Mouse (Mus musculus) ovary, adult 18-20 months (tissue): ENCODE measurements at regions not wholly inside any gene's neighbourhood (a gene's known extent, or its start where the extent isn't known, plus 50 kb on each side); places are given as distances from the start of the nearest gene placed in this dataset.

ENCODE experiments used
- DNase-seq: peaks from one replicate; pipeline ENCODE4 v3.0.0; 2022; ENCODE audit warnings: low spot score, mixed read lengths

DNA sequence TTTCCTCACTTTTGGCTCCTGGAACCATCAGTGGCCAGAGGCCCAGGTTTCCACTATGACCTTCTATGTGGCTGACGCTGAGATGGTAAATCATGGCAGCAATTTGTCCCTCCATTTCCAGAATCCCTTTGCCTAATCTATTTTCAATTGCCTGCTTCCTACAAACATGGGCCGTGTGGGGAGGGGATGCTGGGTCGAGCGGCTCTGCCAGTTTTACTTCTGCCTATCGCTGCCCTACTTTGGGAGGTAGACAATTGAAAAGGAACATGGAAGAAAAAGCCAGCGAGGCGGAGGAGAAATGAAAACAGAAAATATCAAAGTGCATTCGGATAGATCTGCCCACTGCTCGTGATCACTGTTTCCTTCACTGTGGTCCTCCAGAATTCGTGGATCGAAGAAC is 123.3 kb upstream of the Nrp1 start:
- no peak for DNase-seq

DNA sequence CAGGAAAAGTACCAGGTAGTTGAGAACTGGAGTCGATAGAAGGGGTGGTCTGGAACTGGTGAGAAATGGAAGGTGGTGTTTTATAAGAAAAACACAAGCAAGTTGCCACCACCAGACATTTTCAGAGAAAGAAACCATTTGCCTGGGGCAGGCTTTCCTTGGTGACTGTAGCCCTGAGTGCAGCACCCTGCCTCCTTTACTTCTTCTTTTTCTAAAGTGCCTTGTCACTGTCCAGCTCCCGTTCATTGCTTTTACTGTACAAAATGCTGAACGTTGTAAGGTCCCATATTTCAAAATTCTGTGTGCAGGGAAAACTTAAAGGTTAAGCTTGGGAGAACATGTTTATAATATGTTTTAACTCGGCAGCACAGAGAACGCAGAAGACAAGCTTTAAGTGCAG is 122.9 kb upstream of the Nrp1 start:
- no peak for DNase-seq

DNA sequence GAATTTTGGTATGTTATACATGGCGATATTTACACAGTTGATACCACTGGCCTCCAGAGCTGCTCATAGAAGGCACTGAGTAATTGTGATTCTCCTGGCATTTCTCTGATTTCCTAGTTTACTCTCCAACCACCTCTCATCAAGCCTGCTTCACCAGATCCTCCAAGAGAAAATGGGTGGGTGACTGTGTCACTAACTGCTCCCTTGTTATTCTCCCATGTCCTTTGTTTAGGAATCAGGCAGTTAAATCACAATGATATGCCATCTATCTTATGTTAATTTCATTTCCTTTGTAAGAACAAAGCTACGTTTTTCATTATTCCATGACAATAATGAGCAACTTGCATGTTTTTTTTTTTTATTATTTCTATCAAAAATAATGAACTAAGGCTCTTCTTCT is 122.3 kb upstream of the Nrp1 start:
- no peak for DNase-seq

DNA sequence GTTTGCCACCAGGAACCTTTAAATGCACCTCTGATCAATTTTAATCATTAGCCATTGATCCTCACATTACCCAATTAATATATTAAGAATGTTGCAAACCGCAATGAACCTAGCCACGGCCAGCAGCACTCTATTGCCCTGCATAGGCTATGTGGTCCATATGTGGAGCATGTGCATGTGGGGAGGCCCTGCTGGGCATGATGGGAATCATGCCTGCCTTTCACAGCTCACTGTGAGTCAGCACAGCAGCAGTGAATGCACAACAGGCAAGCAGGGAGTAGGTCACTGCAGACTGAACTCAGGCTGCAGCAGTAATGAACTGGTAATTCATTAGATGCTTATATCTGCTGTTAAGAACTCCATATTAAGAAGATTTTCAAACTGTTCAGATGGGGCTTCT is 119.5 kb upstream of the Nrp1 start:
- DNase-seq, result no peak

DNA sequence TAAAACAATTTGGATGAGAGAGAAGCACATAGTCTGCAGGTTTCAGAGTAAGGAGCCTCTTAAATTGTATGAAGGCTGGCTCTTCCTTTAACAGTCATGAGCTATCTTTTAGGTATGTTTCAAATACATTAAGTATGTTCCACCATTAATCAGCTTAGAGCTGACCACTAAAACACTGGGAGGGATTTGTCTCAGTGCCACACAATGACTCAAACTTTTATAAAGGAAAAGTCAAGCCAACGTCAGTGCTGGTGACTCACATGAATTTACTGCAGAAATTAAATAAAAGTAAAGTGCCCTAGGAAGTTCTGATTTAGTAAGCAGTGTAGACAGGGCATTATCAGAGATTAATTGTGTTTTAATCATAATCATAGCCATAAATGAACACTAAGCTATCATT is 118.6 kb upstream of the Nrp1 start:
- DNase-seq, result no peak

DNA sequence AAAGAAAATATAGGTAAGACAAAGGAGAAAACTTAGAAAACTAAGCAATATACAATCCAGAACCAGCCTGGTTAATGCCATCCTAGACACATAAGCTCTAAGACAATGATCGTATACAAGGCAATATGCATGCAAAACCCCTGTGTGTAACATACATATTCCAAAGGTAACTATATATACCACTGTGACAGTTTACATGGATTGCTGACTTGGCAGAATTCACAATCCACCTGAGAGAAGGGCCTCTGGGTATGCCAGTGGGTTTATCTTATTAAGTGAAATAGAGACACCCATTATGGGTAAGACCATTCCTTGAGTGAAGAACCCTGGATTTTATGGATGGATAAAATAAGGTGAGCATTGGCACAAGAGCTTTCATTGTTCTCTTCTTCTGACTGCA is 117.2 kb upstream of the Nrp1 start:
- DNase-seq, result no peak

DNA sequence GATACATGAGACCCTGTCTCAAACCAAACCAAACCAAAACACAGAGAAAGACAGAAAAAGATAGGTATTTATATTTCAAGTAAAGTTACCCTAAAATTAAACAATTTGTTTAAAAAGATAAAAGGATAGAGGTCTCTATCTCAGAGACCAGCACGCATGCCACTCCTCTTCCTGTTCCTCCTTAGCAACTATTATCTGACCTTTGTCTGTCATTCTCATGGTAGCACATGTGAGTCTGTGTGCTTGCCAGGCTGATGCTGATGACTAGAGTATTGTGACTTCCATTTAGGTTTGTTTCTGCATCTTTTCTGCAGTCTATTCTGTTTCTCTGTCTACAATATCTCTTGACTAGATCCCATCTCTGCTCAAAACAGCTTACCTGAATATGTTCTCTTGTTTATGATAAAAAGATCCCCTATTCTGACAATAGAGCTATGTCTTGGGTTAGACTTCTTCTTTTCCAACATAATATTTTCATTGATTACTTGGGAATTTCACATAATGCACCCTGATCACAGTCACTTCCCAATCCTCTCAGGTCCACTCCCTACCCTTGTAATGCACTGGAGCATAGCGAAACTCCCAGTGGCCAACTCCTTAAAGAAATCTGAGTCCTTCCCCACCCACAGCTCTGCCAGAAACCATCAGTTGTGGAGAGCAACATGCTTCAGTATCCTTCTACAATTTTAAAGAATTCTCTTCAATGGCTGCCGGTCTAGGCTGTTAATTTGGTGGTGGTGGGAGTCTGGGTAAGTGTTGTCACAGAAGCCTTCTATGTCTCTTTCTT is 115.7 kb upstream of the Nrp1 start:
- DNase-seq, result no peak

DNA sequence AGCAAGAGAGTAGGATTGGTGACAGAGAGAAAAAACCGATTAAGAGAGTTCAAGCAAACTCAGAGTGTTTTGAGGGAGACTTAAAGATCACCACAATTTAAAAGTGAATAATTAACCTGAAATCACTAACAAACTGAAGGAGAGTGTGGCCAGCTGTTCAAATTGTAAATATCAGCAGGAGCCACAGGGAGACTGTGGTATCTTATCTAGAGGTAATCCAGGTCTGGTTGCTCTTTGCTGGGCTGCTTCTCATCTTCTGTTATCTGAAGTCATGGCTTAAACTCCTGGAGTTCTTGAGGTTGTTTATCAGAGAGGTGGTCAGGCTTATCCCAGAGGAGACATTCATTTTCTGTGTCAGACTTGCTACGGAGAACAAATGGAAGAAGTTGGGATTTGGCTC is 106.7 kb upstream of the Nrp1 start:
- no peak for DNase-seq

DNA sequence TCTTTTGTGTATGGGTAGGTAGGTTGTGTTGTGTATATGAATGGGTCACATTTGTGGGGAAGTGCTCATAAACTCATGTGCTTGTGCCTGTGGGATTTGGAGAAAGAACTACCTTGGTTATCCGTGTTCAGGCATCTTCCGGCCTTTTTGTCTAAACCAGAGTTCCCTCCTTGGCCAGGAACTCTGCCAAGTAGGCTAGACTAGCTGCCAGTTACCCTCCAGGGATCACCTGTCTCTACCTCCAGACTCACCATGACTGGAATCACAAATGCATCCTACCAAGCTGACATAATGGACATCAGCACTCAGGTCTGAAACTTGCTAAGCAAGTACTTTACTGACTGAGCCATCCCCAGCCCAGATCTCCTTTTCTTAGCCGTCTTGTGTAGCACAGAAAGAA is 97.6 kb upstream of the Nrp1 start:
- DNase-seq, result no peak

DNA sequence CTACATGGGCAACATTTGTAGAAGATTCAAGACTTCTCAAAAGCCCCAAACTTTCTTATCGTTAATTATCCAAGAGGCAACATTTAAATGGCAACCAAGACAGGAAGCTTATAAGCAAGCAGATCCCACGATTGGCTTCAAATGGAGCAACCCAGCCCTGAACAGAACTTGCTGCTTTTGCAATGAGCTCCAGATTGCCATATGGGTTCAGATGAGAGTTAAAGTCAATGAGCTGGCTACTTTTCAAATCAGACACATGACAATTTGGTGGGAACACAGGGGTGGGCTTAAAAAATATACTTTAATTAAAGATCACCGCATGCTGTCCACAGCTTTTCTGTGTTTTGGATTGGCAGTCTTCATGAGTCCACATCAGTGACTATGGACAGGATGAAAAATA is 97.0 kb upstream of the Nrp1 start:
- DNase-seq, result no peak

DNA sequence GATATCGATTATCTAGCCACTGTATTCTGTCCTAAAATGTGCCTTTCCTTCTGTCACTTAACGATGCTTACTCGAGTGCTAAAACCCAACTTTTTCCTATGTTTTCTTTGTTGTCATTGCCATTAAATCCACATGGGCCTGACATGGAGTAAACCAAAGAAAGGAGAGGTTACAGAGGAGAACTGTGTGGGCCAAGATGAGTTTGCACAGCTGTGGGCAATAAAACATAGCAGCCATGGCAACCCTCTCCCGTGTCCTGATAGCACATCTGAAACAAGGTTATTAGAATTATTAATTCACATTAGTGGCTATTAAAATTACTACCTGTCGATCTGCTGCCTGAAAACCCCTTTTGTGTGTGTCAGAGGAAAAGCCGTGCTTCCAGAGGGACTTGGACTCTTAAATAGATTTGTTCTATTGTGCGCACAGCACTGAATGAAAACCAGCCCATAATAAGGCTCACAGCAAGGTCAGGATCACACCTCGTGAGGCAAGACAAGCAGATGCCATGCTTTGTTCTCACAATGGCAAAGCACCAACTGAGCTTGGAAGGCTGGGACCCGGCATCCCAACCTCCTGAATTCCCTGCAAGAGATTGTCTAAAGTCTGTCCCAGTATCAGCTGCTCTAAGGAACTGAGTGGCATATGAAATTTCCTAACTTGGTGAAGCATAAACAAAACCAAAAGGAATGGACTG is 95.0 kb upstream of the Nrp1 start:
- no peak for DNase-seq

DNA sequence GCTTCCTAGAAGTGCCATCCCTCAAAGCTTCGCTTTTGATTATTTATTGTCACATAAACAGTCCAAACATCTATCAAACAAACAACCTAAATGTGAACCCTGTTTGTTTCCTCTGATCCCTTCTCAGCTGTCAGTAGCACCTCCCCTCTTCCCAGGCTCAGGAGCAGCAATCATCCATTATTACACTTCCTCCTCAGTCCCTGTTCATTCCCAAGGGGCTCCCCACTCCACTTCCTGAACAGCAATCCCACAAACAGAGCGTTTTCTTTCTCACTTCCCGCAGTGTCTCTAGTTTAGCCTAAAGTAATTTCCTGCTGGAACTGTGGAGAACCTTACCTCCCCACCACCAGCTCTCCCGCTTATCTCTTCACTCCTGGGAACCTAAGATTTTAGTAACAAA is 91.1 kb upstream of the Nrp1 start:
- no peak for DNase-seq

DNA sequence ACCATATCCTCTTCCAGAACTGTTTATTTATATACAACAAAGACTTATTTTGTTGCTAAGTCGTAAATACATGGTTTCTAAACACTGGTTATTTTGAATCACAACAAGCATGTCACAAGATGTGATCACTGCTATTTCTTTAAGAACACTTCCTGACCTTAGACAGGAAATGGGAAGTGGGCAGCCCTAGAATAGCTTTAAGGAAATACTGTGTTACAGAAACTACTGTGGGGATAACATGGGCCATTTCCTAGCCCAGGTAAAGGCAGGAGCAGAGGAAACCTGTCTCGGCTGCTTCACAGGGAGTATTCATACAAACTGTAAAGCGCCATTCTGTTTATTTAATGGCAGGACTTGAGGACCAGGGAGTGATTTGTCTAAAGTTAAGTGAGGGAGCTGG is 90.4 kb upstream of the Nrp1 start:
- no peak for DNase-seq

DNA sequence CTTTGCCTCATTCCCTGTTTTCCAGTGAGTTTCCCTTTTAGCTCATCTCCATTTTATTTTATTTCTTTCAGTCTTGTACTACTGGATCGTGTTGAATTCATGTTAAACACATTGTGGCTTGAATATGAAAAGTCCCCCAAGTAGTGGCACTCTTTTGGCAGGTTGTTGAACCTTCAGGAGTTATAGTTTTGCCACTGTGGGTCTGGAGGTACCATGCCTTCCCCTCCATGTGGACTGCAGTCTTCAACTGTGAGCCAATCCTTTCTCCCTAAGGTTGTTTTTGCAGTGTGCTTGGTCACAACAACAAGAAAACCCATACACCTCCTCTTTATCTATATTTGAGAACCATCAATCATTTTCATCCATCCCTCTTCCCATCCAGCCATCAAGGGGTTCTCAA is 88.9 kb upstream of the Nrp1 start:
- DNase-seq, result no peak

DNA sequence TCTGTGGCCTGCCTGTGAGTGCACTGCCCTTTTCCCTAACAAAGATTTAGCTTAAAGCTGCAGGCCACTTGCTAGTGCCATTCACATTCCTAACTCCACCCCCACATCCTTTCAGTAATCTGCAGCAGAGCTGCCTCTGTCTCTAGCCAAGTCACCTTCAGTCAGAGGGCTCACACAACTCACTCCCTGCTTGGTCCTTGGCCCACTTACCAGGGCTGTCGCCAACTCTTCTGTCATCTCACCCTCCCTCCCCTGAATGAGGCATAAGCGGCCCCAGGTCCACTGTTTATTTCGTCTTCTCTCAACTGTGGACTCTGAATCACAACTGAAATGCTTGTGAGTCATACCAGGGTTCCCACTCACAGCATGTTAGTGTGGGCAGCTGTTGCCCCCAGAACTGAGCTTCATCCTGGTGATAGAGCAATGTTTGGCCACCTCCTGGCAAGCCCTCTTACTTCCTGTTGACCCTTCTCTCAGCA is 85.5 kb upstream of the Nrp1 start:
- peak; percentile 38 for DNase-seq

DNA sequence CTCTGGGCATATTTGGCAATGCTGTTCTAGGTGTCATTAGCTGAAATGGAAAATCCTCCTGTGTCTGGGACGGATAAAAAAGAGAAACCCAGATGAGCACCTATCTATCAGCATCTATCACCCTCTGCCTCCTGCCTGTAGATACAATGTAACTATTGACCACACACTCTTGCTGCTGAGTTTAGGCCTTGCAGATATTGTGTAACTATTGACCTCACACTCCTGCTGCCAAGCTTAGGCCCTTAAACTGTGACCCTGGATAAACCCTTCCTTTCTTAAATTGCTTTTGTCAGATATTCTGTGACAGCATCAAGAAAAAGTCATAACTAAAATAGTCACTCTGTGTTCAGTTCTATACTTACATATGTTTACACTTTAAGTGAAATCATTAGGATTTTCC is 81.9 kb upstream of the Nrp1 start:
- no peak for DNase-seq

DNA sequence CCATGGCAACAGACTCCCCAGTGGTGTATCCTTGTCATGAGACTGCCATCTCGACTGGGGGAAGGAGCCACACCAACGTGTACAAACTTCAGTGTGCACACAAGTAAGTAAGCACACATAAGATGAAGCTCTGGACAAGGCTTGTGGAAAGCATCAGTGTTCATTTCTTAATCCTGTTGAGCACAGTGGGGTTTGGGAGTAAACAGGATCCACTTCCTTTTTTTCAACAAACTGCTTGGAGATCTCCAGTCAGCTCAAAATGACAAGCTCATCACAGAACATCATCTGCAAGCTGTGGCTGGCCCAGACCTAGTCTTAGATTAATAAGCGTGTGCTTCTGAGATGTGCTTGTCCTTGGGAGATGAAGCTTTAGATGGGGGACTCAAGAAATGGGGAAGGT is 75.6 kb upstream of the Nrp1 start:
- no peak for DNase-seq

DNA sequence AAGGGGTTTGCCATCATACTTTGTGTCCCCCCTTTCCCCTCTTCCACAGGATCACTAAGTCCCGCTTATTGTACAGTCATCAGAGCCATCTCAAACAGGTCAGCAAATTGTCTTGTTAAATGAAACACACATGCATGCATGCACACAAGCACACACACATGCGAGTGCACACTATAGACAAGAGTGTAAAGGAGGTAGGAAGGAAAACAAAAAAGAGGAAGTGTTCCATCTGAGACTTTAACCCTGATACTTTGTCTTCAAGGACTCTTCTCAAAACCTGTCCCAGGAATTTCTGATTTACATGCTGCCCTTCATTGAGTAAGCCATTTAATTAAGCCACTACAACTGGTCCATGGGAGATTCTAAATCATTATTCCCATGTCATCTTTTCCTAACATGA is 75.0 kb upstream of the Nrp1 start:
- no peak for DNase-seq

DNA sequence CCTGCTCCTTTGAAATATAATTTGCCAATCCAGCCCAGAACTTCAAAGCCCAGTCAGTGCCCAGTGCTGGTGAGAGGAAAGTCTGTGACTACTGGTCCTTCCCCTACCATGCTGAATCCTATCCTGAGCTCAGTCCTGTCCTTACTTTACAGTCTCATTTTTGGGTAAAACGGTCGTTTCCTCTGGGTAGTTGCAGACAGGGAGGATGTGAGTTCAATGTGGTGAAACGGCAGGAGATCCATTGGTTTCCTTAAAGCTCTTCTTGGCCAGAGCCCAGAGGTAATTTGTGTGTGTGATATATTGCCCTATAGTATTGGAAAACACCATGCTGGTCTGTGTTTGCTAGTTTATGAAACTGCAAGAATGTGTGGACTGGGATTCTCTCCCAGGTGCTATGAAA is 73.6 kb upstream of the Nrp1 start:
- no peak for DNase-seq

DNA sequence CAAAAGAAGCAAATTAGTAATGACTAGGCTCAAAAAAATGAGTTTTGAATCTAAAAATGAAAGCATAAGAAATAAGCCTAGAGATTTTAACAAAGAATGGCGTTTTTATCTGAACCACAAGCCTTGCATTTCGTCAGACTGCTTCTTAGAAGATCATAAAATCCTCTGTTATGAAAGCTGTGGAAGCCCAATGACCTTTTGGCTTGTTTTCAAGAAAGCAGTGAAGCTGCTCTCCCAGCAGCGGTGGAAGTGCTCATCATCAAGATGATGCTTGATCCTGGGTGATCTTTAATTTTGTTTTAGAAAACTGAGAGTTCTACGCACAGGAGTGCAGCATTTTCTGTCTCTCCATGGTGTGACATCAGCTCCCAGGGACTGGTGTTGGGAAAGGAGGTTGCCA is 68.3 kb upstream of the Nrp1 start:
- DNase-seq, result no peak

DNA sequence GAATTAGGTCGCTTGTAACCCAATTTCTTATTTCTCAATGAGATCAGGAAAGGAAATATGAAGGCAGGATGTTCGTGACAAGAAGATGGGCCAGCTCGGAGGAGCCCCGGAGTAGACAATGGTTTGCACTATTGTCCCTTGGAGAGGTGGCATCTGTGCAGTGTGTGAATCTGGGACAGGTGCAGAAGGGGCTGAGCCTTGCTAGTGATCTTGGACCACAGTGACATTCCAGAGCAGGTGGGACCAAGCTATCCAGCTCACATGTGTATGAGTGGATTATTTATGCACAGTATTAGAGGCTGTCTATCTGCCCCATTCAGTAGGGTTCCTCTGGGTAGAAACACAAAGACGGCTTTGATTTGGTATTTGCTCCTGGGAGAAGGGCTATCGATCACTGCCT is 66.0 kb upstream of the Nrp1 start:
- DNase-seq, result no peak

DNA sequence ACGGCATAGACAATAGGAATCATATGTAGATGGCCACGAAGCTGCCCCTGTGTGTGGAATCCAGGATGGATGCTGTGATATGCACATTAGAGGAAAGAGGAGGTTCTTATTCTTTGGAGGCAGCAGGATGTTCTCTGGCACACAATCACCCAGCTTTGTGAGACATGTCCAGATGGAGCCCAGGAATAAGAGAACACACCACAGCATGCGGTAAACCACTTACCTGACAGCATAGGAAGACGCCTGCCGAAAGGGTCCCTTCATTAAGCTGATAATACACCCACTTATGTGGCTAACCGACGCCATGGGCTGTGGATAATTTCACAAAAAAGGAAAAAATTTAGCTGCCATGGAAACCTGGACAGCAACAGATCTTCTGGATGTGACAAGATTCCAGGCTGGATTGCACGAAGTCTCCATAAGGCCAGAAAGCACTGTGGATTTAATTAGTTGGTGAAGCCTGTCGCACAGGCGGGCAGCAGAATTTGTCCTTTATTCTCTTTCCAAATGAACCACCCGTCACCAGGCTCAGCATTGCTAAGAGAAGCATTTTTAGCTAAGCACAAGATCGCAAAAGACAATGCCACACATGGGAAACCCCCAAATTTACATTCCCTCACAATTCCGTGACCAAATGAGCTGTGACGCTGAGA is 61.5 kb upstream of the Nrp1 start:
- no peak for DNase-seq

DNA sequence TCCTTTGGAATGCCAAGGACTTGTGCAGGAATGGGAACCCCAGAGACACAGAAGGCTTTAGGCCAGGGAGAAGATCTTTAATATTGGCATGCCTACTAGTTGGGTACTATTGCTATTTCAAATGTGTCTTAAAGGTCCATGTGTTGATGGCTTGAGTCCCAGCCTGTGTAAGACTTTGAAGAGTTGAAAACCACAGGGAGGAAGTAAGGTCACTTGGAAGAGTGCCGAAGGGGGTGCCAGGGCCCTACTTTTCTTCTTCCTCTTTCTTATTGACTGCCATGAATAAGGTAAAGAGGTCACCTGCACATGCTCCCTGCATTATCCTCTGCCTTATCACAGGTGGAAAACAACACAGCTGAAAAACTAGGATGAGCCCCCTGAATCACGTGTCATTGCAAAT is 56.1 kb upstream of the Nrp1 start:
- DNase-seq, result no peak
